Comparison of ENCODE assay signal across 15 mouse cellular contexts in the genomic region with DNA sequence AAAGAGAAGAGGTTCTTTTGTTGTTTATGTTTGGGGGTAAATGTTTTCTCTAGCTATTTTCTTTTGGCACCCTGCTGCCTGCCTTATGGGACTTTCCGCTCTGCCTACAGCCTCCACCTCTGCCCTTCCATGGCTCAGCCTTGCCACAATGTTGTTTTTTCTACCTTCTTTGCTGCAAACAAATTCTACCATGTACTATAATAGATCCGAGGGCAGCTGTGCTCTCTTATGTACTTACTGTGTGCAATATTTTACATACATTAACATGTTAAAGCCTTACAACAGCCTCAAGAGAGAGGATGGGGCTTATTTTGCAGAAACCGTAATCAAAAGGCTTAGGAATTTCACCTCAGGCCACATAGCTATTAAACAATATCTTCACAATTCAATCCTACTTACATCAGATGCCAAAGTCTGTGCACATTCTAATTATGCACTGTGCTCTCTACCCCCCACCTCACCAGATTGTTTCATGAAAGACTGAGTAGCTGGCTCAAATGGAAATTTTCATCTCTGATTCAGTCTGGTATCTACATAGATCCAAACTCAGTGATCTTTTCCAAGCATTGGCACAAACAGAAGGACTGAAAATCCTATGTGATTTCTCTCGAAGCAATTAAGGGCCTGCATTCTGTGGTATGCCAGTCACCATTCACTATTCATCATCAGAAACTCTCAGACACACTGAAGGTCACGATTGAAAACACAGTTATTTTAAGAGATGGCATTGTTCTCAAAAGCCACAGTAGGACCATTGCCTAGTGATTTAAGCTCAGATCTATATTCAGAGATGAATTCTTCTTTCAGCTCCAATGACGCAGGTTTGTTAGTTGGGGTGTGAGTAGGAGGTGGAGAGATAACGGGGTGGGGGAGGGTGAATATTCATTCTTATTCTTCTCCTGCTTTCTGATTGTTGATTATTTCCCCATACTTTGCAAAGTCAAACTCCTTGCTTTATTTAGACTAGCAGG.
DNase-seq lines count a peak whose midpoint lies in the region; ATAC-seq and TF ChIP-seq lines count a peak whose summit lies in the region.
"Had no signal": no experiment of that assay in that cellular context is flagged by ENCODE, and none has a peak within 500 bp of the region (broad histone marks: within the 10 kb centered on the region; RNA-seq: fewer than 3 reads in every experiment).

No protein-coding gene starts in this region.

- no peak for DNase-seq in liver, adult 2 months (ENCODE audit: extremely low read depth, low read depth, low spot score)
- no peak for DNase-seq in liver, postnatal 0 days
- peak; percentile 46 for DNase-seq in forebrain, postnatal 0 days
- no peak for DNase-seq in cerebellum, adult 9-10 months
- DNase-seq: gastrocnemius, postnatal 36 days; kidney, adult 18-20 months; kidney, postnatal 4 days; right cerebral cortex, postnatal 25 days; thymus, adult 2 months had no signal

- 81% methylated on average over 7 of the region's 7 CpGs for WGBS in liver, adult 2 months
- WGBS in liver, postnatal 0 days (ENCODE audit: insufficient replicate concordance) = 66% methylated on average over 7 of the region's 7 CpGs
- 26% methylated on average over 7 of the region's 7 CpGs for WGBS in forebrain, embryonic 12.5 days
- WGBS in forebrain, postnatal 0 days = 19% methylated on average over 7 of the region's 7 CpGs
- WGBS in midbrain, embryonic 16.5 days = 34% methylated on average over 7 of the region's 7 CpGs

- TF ChIP-seq CTCF in liver, adult 2 months (IDR thresholded peaks at IDR 0.05; ENCODE audit: low read depth, low read length) = no peak
- no peak for TF ChIP-seq CTCF in liver, postnatal 0 days (IDR thresholded peaks at IDR 0.05; ENCODE audit: low read depth)
- TF ChIP-seq CTCF in forebrain, postnatal 0 days (IDR thresholded peaks at IDR 0.05; ENCODE audit: low read depth) = no peak

- no peak for TF ChIP-seq POLR2A in liver, adult 2 months (IDR thresholded peaks at IDR 0.05; ENCODE audit: extremely low read depth, insufficient read depth, low read length)

- no peak overlapping the region for H3K4me3 ChIP-seq in liver, adult 2 months (ENCODE audit: insufficient read depth, low read depth, low read length)
- H3K4me3 ChIP-seq in liver, postnatal 0 days (ENCODE audit: low read depth, low read length) = no peak overlapping the region
- no peak overlapping the region for H3K4me3 ChIP-seq in forebrain, embryonic 12.5 days (replicated peaks)
- H3K4me3 ChIP-seq in forebrain, postnatal 0 days (ENCODE audit: low read depth, low read length) = no peak overlapping the region
- H3K4me3 ChIP-seq in midbrain, embryonic 16.5 days (ENCODE audit: low read depth, low read length) = no peak overlapping the region
- H3K4me3 ChIP-seq: heart, embryonic 13.5 days; liver, embryonic 12.5 days had no signal

- no peaks in the 10 kb centered on the region for H3K79me2 ChIP-seq in liver, adult 2 months (ENCODE audit: control insufficient read depth, insufficient read depth, low read length)

- H3K9me3 ChIP-seq in liver, postnatal 0 days (ENCODE audit: low read length) = no peaks in the 10 kb centered on the region
- no peaks in the 10 kb centered on the region for H3K9me3 ChIP-seq in forebrain, embryonic 12.5 days
- no peaks in the 10 kb centered on the region for H3K9me3 ChIP-seq in forebrain, postnatal 0 days (ENCODE audit: low read length)
- H3K9me3 ChIP-seq in midbrain, embryonic 16.5 days (replicated peaks; ENCODE audit: control insufficient read depth, low read length, poor library complexity, severe bottlenecking) = no peaks in the 10 kb centered on the region
- H3K9me3 ChIP-seq: heart, embryonic 13.5 days; liver, embryonic 12.5 days had no signal

- 0 out of 2 replicates have a peak overlapping the region, but pooled peaks have one; percentile 10 for H3K27ac ChIP-seq in liver, adult 2 months (replicated peaks; ENCODE audit: insufficient read depth, low read depth, low read length)
- H3K27ac ChIP-seq in liver, postnatal 0 days (ENCODE audit: low read depth) = no peak overlapping the region
- no peak overlapping the region for H3K27ac ChIP-seq in forebrain, embryonic 12.5 days
- 0 out of 2 replicates have a peak overlapping the region, but pooled peaks have one; percentile 40 for H3K27ac ChIP-seq in forebrain, postnatal 0 days (ENCODE audit: low read depth, low read length)
- no peak overlapping the region; the same call in 1 of the 2 replicates for H3K27ac ChIP-seq in midbrain, embryonic 16.5 days (ENCODE audit: low read length)
- H3K27ac ChIP-seq: heart, embryonic 13.5 days; liver, embryonic 12.5 days had no signal

- H3K4me1 ChIP-seq in liver, adult 2 months (ENCODE audit: control insufficient read depth, insufficient read depth, low read length) = peaks cover 7% of the 10 kb centered on the region
- H3K4me1 ChIP-seq in liver, postnatal 0 days (ENCODE audit: insufficient read depth) = no peaks in the 10 kb centered on the region
- peaks cover 11% of the 10 kb centered on the region for H3K4me1 ChIP-seq in forebrain, embryonic 12.5 days
- peaks cover 10% of the 10 kb centered on the region for H3K4me1 ChIP-seq in forebrain, postnatal 0 days (ENCODE audit: insufficient read depth)
- H3K4me1 ChIP-seq in midbrain, embryonic 16.5 days (ENCODE audit: control insufficient read depth, insufficient read depth, low read length) = no peaks in the 10 kb centered on the region
- H3K4me1 ChIP-seq: heart, embryonic 13.5 days; liver, embryonic 12.5 days had no signal

- H3K27me3 ChIP-seq in liver, adult 2 months (ENCODE audit: control insufficient read depth, insufficient read depth, low read length) = no peaks in the 10 kb centered on the region
- H3K27me3 ChIP-seq in liver, postnatal 0 days (ENCODE audit: insufficient read depth, low read length) = no peaks in the 10 kb centered on the region
- H3K27me3 ChIP-seq in forebrain, embryonic 12.5 days = no peaks in the 10 kb centered on the region
- no peaks in the 10 kb centered on the region for H3K27me3 ChIP-seq in forebrain, postnatal 0 days (ENCODE audit: insufficient read depth, low read length)
- H3K27me3 ChIP-seq in midbrain, embryonic 16.5 days (ENCODE audit: control insufficient read depth, insufficient read depth, low read depth, low read length) = no peaks in the 10 kb centered on the region
- H3K27me3 ChIP-seq: heart, embryonic 13.5 days; liver, embryonic 12.5 days had no signal

- no peak overlapping the region for H3K9ac ChIP-seq in liver, adult 2 months (ENCODE audit: low read depth, low read length)
- H3K9ac ChIP-seq in liver, postnatal 0 days (replicated peaks) = no peak overlapping the region
- H3K9ac ChIP-seq in forebrain, embryonic 12.5 days = no peak overlapping the region
- no peak overlapping the region for H3K9ac ChIP-seq in forebrain, postnatal 0 days
- no peak overlapping the region for H3K9ac ChIP-seq in midbrain, embryonic 16.5 days (ENCODE audit: low read depth, low read length)
- H3K9ac ChIP-seq: heart, embryonic 13.5 days; liver, embryonic 12.5 days had no signal

- no peak overlapping the region for H3K4me2 ChIP-seq in liver, postnatal 0 days (ENCODE audit: low read depth, low read length)
- H3K4me2 ChIP-seq in forebrain, embryonic 12.5 days = no peak overlapping the region
- no peak overlapping the region; the same call in 1 of the 2 replicates for H3K4me2 ChIP-seq in forebrain, postnatal 0 days (ENCODE audit: low read depth)
- H3K4me2 ChIP-seq in midbrain, embryonic 16.5 days (ENCODE audit: low read length) = no peak overlapping the region
- H3K4me2 ChIP-seq: heart, embryonic 13.5 days; liver, embryonic 12.5 days had no signal

- no peak for ATAC-seq in liver, postnatal 0 days
- peak; percentile 41 for ATAC-seq in forebrain, embryonic 12.5 days (ENCODE audit: low FRiP score)
- ATAC-seq in forebrain, postnatal 0 days = peak; percentile 89
- ATAC-seq in midbrain, embryonic 16.5 days = peak; percentile 90
- no peak for ATAC-seq in megakaryocyte-erythroid progenitor cell, adult 5-6 weeks (replicated peaks; ENCODE audit: low FRiP score, low TSS enrichment, poor library complexity, severe bottlenecking)
- ATAC-seq: liver, embryonic 12.5 days; lung, postnatal 0 days had no signal

- TF ChIP-seq EP300 in liver, postnatal 0 days (IDR thresholded peaks at IDR 0.05; ENCODE audit: low read depth) = no peak

- no peaks in the 10 kb centered on the region for H3K36me3 ChIP-seq in liver, adult 2 months (ENCODE audit: control insufficient read depth, insufficient read depth, low read length)
- no peaks in the 10 kb centered on the region for H3K36me3 ChIP-seq in liver, postnatal 0 days (replicated peaks; ENCODE audit: insufficient read depth, low read length)
- H3K36me3 ChIP-seq in forebrain, embryonic 12.5 days (replicated peaks) = no peaks in the 10 kb centered on the region
- H3K36me3 ChIP-seq in forebrain, postnatal 0 days (ENCODE audit: insufficient read depth) = no peaks in the 10 kb centered on the region
- no peaks in the 10 kb centered on the region for H3K36me3 ChIP-seq in midbrain, embryonic 16.5 days (ENCODE audit: control insufficient read depth, insufficient read depth, low read length)
- H3K36me3 ChIP-seq: heart, embryonic 13.5 days; liver, embryonic 12.5 days had no signal

Comparison
In these comparisons a context has a peak if more than half of its experiments do, and no peak if none do; other contexts are left out.
1. H3K27ac ChIP-seq: peak in liver, adult 2 months (single experiment) and forebrain, postnatal 0 days (single experiment); none in liver, postnatal 0 days (single experiment), forebrain, embryonic 12.5 days (single experiment) and midbrain, embryonic 16.5 days (single experiment).
2. ATAC-seq: peak in forebrain, embryonic 12.5 days (single experiment), forebrain, postnatal 0 days (single experiment) and midbrain, embryonic 16.5 days (single experiment); none in liver, postnatal 0 days (single experiment) and megakaryocyte-erythroid progenitor cell, adult 5-6 weeks (single experiment).